Mouse (Mus musculus) splenic B cell, adult 2 months (primary cell): ENCODE results near the gene Vopp1.

Source experiments
- DNase-seq: peaks from one replicate; pipeline ENCODE4 v3.0.0-alpha.2; 2011; ENCODE audit warnings: low read depth, low spot score
- H3K27me3 ChIP-seq: 2 replicates; pipeline ENCODE4 v1.6.1; 2012; ENCODE audit warnings: mild to moderate bottlenecking, low read length, moderate library complexity, mixed read lengths; ENCODE audit not compliant: control insufficient read depth, poor library complexity, insufficient read depth, severe bottlenecking
- H3K36me3 ChIP-seq: 2 replicates; pipeline ENCODE4 v1.6.1; 2012; ENCODE audit warnings: mild to moderate bottlenecking, low read length, moderate library complexity, mixed read lengths; ENCODE audit not compliant: control insufficient read depth, poor library complexity, insufficient read depth, severe bottlenecking

Gene Vopp1

GRCm38 (mm10) chr6:57701686-57702085 is 123.3 kb downstream of the Vopp1 start:
- DNase-seq: no peak
- Histone ChIP-seq H3K36me3 (no peaks in the 10 kb centered on the region), H3K27me3 (no peaks in the 10 kb centered on the region)

- DNase-seq: no peak
- no peaks in the 10 kb centered on the region for H3K27me3 ChIP-seq
- H3K36me3 ChIP-seq: no peaks in the 10 kb centered on the region
Observed at GRCm38 (mm10) chr6:57693116-57693515, 131.8 kb downstream of the Vopp1 start.

GRCm38 (mm10) chr6:57691467-57692261 is 133.3 kb downstream of the Vopp1 start, which contains the start of gene Pyurf:
Gene Pyurf (minus strand): TSS chr6:57692078.
- Histone ChIP-seq H3K36me3 (no peaks in the 10 kb centered on the region; the same call in 1 of the 2 replicates), H3K27me3 (no peaks in the 10 kb centered on the region)
- DNase-seq: peak; percentile 85

- H3K36me3 ChIP-seq: no peaks in the 10 kb centered on the region; the same call in 1 of the 2 replicates
- no peaks in the 10 kb centered on the region for H3K27me3 ChIP-seq
- DNase-seq: no peak
Observed at GRCm38 (mm10) chr6:57684156-57684555, 140.8 kb downstream of the Vopp1 start.
